Mouse (Mus musculus) kidney, embryonic 14.5 days (tissue): Measurements from ENCODE around the gene Rtp3. TPM values are rescaled to one million over a fixed set of nuclear protein-coding genes. Genes with fewer than 3 reads are reported as not detected.
A peak's percentile ranks its signal among the peaks of the same experiment; 100 is the strongest.

ENCODE experiments used
- ATAC-seq: fragments of 200-750 bp; cut with Nextera tagmentation; 2 replicates; pipeline ENCODE4 v1.8.0; 2017; ENCODE audit warnings: moderate number of reproducible peaks, mild to moderate bottlenecking, moderate TSS enrichment, moderate library complexity; ENCODE audit not compliant: low FRiP score, low TSS enrichment
- H3K27ac ChIP-seq: fragments of 300-500 bp; sonication (generic); 2 replicates; pipeline ENCODE4 v1.5.1; 2014; ENCODE audit warnings: low read depth, mild to moderate bottlenecking, low read length, moderate library complexity, mixed read lengths
- H3K27me3 ChIP-seq: fragments of 300-500 bp; sonication (generic); 2 replicates; pipeline ENCODE4 v1.6.1; 2014; ENCODE audit warnings: mild to moderate bottlenecking, low read length; ENCODE audit not compliant: control insufficient read depth, insufficient read depth
- H3K36me3 ChIP-seq: fragments of 300-500 bp; sonication (generic); 2 replicates; pipeline ENCODE4 v1.6.1; 2014; ENCODE audit warnings: low read length, mixed read lengths; ENCODE audit not compliant: control insufficient read depth, insufficient read depth
- H3K4me1 ChIP-seq: fragments of 300-500 bp; sonication (generic); 2 replicates; pipeline ENCODE4 v1.6.1; 2014; ENCODE audit warnings: low read length, mixed read lengths; ENCODE audit not compliant: control insufficient read depth, insufficient read depth
- H3K4me2 ChIP-seq: fragments of 300-500 bp; sonication (generic); replicated peaks from 2 replicates; pipeline ENCODE4 v1.6.1; 2014; ENCODE audit warnings: low read depth, mild to moderate bottlenecking, low read length
- H3K4me3 ChIP-seq: fragments of 300-500 bp; sonication (generic); 2 replicates; pipeline ENCODE4 v1.5.1; 2014; ENCODE audit warnings: mild to moderate bottlenecking, low read length
- H3K9ac ChIP-seq: fragments of 300-500 bp; sonication (generic); 2 replicates; pipeline ENCODE4 v1.6.1; 2014; ENCODE audit warnings: low read depth, mild to moderate bottlenecking, low read length, moderate library complexity
- H3K9me3 ChIP-seq: fragments of 300-500 bp; sonication (generic); 2 replicates; pipeline ENCODE4 v1.6.1; 2016; ENCODE audit warnings: low read length; ENCODE audit not compliant: control insufficient read depth
- WGBS: fragments of 180-500 bp; shearing (Covaris S2); extraction: QIAGEN DNeasy Blood & Tissue Kit; methylation state at CpG from one replicate; pipeline ENCODE4 v1.1.7; 2014; 5-methylcytosine and 5-hydroxymethylcytosine counted together
- polyA plus RNA-seq: library from polyadenylated mRNA; unstranded; fragments of >200 nt; fragmentation: Nextera tagmentation; extraction: Ambion mirVana; gene quantifications from 2 replicates; pipeline ENCODE4 v1.2.1, GENCODE M21; 2014

Rtp3 gene
- polyA plus RNA-seq, 1 experiment from 2014 or later: 0.32 TPM

DNA sequence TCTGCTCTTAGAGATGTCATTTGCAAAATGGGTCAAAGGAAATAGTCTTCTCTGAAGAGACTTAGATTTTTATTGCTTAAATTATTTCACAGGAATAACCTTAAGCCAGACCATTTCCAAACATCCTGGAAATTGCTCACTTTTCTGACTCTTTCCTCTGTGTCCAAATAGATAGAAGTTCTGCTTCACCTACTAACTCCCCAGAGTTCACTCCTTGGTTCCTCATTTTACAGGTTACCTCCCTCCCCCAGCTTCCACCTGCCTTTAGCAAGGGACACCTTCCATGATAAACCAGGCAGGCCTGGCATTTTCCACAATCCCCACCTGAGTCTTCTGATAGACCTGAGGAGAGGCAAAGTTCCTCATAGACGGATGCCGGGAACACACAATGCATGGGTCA lies 16.2 kb upstream of the Rtp3 start:
- no peaks in the 10 kb centered on the region for H3K36me3 ChIP-seq
- no peak overlapping the region for H3K27ac ChIP-seq
- H3K4me2 ChIP-seq: no peak overlapping the region
- no peak overlapping the region for H3K4me3 ChIP-seq
- 94% methylated on average over 2 of the region's 2 CpGs for WGBS
- no peaks in the 10 kb centered on the region for H3K27me3 ChIP-seq
- no peaks in the 10 kb centered on the region for H3K4me1 ChIP-seq
- no peak overlapping the region for H3K9ac ChIP-seq
- H3K9me3 ChIP-seq: no peaks in the 10 kb centered on the region
- ATAC-seq: no peak

DNA sequence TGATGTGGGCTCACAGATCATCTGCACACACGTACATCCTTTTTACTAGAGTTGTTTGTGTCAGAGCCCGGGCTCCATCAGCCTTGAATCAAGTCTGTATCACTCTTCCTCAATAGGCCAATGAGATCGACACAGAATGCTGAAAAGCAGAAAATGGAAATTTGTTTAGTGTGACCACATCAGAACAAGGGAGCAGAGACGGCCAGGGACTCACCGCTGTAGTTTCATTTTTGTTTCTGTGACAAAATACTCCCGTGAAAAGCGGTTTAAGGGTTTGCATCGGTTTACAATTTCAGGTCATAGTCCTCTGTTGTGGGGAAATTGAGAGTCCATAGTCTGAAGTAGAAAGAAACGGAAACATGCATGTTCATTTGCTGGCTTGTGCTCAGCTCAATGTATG lies 12.9 kb upstream of the Rtp3 start:
- no peak overlapping the region for H3K4me2 ChIP-seq
- H3K27ac ChIP-seq: no peak overlapping the region
- 92% methylated on average over 9 of the region's 9 CpGs for WGBS
- no peaks in the 10 kb centered on the region for H3K4me1 ChIP-seq
- no peaks in the 10 kb centered on the region for H3K36me3 ChIP-seq
- no peak overlapping the region for H3K9ac ChIP-seq
- H3K4me3 ChIP-seq: no peak overlapping the region
- H3K27me3 ChIP-seq: no peaks in the 10 kb centered on the region
- H3K9me3 ChIP-seq: no peaks in the 10 kb centered on the region
- ATAC-seq: no peak

DNA sequence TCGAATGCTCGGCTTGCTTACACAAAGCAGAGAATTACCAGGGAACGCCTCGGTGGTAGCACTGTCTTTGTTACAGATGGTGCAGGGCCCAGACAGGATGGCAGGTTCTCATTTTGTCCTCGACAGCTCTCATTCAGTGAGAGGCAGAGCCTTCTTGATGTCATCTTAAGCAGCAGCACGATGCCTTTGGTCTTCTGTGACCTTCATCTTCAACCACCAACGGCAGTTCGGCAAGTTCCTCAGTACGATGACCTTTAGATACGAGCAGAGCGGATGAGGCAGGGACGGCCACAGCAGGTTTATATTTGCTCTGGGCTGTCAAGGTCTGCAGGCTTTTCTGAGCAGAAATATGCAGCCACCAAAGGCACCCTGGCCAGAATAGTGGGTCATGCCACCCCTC lies 11.2 kb upstream of the Rtp3 start:
- Histone ChIP-seq H3K9ac (no peak overlapping the region), H3K4me3 (no peak overlapping the region), H3K9me3 (no peaks in the 10 kb centered on the region), H3K4me2 (no peak overlapping the region), H3K27ac (no peak overlapping the region), H3K36me3 (no peaks in the 10 kb centered on the region), H3K4me1 (no peaks in the 10 kb centered on the region), H3K27me3 (no peaks in the 10 kb centered on the region)
- no peak for ATAC-seq
- WGBS: 79% methylated on average over 12 of the region's 12 CpGs

DNA sequence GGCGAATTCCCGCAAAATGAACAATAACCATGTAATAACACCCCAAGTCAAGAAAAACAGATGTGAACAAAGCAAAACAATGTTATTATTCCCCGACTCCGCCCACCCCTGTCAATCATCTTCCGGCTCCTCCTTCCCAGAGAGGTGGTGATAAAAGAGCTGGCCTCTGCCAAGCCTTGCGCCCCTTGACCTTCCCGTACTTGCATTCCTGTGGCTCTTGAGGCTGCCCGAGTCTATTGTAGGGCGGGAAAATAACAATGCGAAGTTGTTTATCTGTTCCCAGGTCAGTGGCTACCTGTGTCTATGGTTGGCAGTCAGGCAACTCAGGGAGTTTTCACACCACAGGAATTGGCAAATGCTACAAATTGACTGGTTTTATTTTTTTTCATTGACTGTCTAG lies 9.5 kb upstream of the Rtp3 start:
- no peak overlapping the region for H3K9ac ChIP-seq
- H3K4me1 ChIP-seq: no peaks in the 10 kb centered on the region
- H3K4me3 ChIP-seq: no peak overlapping the region
- H3K4me2 ChIP-seq: no peak overlapping the region
- H3K36me3 ChIP-seq: no peaks in the 10 kb centered on the region
- no peaks in the 10 kb centered on the region for H3K27me3 ChIP-seq
- no peak overlapping the region for H3K27ac ChIP-seq
- ATAC-seq: no peak
- 77% methylated on average over 10 of the region's 10 CpGs for WGBS
- H3K9me3 ChIP-seq: no peaks in the 10 kb centered on the region

DNA sequence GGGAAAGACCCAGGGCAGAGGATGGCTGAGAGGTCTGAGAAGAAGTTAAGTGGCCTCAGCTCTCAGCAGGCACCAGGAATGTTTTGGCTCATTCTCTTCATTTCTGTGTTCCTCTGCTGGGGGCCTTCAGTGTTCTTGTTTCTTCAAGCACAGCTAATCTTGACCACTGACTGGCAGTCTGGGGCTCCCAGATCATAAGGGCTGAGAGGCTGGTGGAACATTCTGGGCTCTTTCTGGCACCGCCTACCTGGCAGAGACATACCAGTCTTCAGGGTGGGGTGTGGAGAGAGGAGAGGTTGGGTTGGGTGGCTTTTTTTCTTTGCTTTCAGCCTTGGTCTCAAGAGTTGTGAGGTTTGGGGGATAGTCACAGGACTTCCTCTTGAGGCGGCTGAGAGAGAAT lies 8.7 kb upstream of the Rtp3 start:
- ATAC-seq: no peak
- H3K4me1 ChIP-seq: no peaks in the 10 kb centered on the region
- no peaks in the 10 kb centered on the region for H3K9me3 ChIP-seq
- no peaks in the 10 kb centered on the region for H3K36me3 ChIP-seq
- WGBS: 100% methylated on average over 2 of the region's 2 CpGs
- no peaks in the 10 kb centered on the region for H3K27me3 ChIP-seq
- no peak overlapping the region for H3K27ac ChIP-seq
- no peak overlapping the region for H3K9ac ChIP-seq
- no peak overlapping the region for H3K4me2 ChIP-seq
- H3K4me3 ChIP-seq: no peak overlapping the region

DNA sequence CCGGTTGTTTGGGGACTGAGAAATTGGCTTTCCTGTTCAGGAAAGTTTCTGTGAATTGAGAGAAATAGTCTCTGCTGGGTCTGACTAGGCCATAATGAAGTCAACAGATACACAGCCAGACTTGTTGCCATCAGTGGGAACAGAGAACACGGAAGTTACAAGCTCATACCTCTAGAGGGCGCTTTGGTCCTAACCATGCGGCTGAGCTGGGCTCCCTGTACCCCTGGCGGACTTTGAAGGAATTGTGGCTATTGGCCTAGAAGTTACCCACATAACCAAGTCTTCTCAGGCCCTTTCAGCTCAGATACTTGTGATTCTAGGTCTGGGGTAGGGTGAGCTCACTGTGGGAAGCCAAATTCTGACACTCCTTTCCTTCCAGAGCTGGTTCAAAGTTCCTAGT lies 6.9 kb upstream of the Rtp3 start:
- Histone ChIP-seq H3K9ac (no peak overlapping the region), H3K9me3 (no peaks in the 10 kb centered on the region), H3K27me3 (no peaks in the 10 kb centered on the region), H3K36me3 (no peaks in the 10 kb centered on the region), H3K4me3 (no peak overlapping the region), H3K4me2 (no peak overlapping the region), H3K27ac (no peak overlapping the region), H3K4me1 (no peaks in the 10 kb centered on the region)
- ATAC-seq: no peak
- WGBS: 4% methylated on average over 5 of the region's 5 CpGs

DNA sequence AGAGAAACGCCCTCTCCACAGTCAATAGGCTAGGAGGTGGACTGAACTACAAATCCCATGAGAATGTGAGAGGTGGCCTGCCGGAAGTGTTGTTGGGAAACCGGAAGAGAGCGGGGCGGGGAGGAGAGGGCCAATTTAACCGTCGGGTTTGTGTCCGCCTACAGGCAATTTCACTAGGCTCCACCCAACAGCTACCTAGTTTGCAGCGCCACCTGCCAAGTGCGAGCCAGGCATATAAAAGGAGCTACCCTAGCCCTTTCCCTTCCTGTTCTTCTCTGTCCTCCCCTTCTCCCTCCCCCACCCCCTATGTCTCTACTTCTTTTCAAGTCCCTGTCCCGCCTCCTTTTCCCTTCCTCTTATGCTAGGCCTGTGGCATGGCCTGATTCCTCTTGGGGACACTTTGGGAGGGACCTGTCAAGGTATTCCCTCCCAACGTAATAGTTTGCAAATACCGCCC lies 4.4 kb upstream of the Rtp3 start:
- 5% methylated on average over 13 of the region's 13 CpGs for WGBS

DNA sequence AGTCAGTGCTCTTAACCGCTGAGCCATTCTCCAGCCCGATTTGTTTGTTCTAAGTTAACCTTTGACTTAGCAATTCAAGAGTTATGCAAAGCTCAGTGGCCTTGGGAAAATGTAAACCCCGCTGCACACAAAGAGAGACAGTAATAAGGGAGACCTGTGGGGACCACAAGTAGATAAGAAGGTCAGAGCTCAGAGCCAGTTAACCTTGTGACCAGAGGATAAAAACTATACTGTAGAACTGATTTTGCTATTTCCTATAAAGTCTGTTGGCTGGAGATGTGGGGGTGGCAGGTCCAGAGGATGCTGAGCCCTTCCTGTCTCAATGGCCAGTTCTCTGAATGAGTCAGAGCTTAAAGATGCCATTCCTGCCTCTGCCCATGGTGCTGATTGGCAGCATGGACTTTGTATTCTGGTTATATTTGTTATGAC lies 2.9 kb upstream of the Rtp3 start:
- H3K27me3 ChIP-seq: no peaks in the 10 kb centered on the region
- H3K36me3 ChIP-seq: no peaks in the 10 kb centered on the region
- H3K9ac ChIP-seq: no peak overlapping the region
- H3K4me1 ChIP-seq: no peaks in the 10 kb centered on the region
- H3K4me3 ChIP-seq: no peak overlapping the region
- H3K27ac ChIP-seq: no peak overlapping the region
- ATAC-seq: no peak
- 42% methylated on average over 3 of the region's 3 CpGs for WGBS
- no peaks in the 10 kb centered on the region for H3K9me3 ChIP-seq
- H3K4me2 ChIP-seq: no peak overlapping the region

More for the DNA sequence above, 4.4 kb upstream of the Rtp3 start:
- Histone ChIP-seq H3K9me3 (no peaks in the 10 kb centered on the region), H3K27ac (no peak overlapping the region), H3K4me2 (peak overlapping the region; percentile 48), H3K4me3 (peak overlapping the region; percentile 43), H3K27me3 (no peaks in the 10 kb centered on the region), H3K36me3 (no peaks in the 10 kb centered on the region), H3K4me1 (no peaks in the 10 kb centered on the region), H3K9ac (0 out of 2 replicates have a peak overlapping the region, but pooled peaks have one; percentile 28)
- peak; percentile 88 for ATAC-seq

DNA sequence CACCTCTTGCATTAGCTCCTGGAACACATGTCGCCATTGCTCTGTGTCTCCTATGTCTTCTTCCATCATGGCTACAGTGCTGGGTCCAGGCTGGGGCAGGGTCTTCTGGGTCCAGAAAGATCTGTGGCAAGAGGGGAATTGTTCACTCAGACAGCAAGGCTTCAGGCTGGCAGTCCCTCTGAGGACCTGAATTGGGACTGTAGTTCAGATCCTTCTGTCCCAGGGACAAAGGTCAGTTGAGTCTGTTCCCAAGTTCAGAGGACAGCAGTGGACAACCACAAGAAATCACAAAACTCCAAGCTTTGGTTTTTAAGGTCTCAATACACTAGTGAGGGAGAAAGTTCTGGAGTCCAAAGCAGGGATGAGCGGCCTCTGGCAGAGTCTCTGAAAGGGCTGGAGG lies 840 bp downstream of the Rtp3 start:
- ATAC-seq: no peak
- WGBS: 92% methylated on average over 2 of the region's 2 CpGs
- H3K9ac ChIP-seq: no peak overlapping the region
- H3K9me3 ChIP-seq: no peaks in the 10 kb centered on the region
- H3K4me1 ChIP-seq: no peaks in the 10 kb centered on the region
- H3K27ac ChIP-seq: no peak overlapping the region
- H3K4me3 ChIP-seq: no peak overlapping the region
- H3K27me3 ChIP-seq: no peaks in the 10 kb centered on the region
- H3K4me2 ChIP-seq: no peak overlapping the region
- H3K36me3 ChIP-seq: no peaks in the 10 kb centered on the region

DNA sequence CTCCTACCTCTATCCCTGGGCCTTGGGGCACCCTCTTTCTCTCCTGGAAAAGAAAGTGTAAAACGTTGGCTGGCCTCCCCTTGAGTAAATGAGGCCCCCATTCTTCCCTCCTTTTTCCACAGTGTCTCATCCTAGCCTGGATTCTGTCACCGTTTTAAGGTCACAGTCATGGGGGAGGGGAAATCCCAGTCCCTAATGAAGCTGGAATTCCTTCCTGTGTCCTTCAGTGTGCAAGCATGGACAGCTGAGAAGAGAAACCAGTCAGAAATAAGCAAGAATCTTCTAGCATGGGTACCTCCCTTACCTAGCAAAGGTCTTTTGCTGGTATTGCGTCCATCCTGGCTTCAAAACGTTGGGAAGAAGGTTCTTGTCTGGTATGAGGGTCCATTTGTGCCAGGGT lies 1.2 kb downstream of the Rtp3 start:
- no peaks in the 10 kb centered on the region for H3K9me3 ChIP-seq
- no peak overlapping the region for H3K9ac ChIP-seq
- ATAC-seq: no peak
- no peaks in the 10 kb centered on the region for H3K36me3 ChIP-seq
- H3K4me2 ChIP-seq: no peak overlapping the region
- WGBS: 68% methylated on average over 4 of the region's 4 CpGs
- no peaks in the 10 kb centered on the region for H3K27me3 ChIP-seq
- H3K4me1 ChIP-seq: no peaks in the 10 kb centered on the region
- no peak overlapping the region for H3K4me3 ChIP-seq
- H3K27ac ChIP-seq: no peak overlapping the region
